Mouse (Mus musculus): Measurements from ENCODE around the gene Tiparp. TPM values are rescaled to one million over a fixed set of nuclear protein-coding genes. Genes with fewer than 3 reads are reported as not detected.

Gene Tiparp
- polyA plus RNA-seq, 1 experiment: 6.6 TPM

- TF ChIP-seq POLR2A (IDR thresholded peaks at IDR 0.05; ENCODE audit: borderline replicate concordance, control insufficient read depth, low read depth, low read length): no peak
- no peak for TF ChIP-seq CTCF (IDR thresholded peaks at IDR 0.05; ENCODE audit: control insufficient read depth, insufficient read depth, low read length)
- H3K4me3 ChIP-seq (replicated peaks; ENCODE audit: control insufficient read depth, low read depth, low read length): no peak overlapping the region
- H3K27ac ChIP-seq (ENCODE audit: control insufficient read depth, insufficient read depth, low read depth, low read length, poor library complexity): no peak overlapping the region
- H3K4me1 ChIP-seq (ENCODE audit: control insufficient read depth, insufficient read depth, low read length): no peaks in the 10 kb centered on the region
- 88% methylated on average over 6 of the region's 6 CpGs for WGBS
Measured at GRCm38 (mm10) chr3:65489601-65490000, 38.6 kb upstream of the Tiparp start.

DNA sequence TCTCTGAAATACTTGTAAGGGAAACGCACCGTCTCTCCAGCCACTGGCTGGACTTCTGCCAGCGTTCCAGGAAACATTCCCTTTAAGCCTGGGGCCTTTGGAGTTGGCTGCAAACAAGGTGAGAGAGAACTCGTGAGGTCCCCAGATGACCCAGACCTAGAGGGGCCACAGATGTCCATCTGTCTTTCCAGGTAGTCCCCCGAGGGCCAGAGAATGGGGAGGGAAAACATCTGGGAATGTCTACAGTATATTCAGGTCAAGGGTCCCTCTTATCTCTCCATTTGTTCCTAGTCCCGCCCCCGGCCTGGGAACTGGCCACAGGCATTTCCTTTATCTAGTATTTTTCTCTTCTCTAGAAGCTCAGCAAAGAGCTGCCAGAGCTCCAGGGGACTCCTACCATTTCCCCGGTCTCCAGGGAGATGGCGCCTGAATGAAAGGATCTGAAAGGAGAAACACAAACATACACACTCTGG, 33.9 kb upstream of the Tiparp start:
- Histone ChIP-seq H3K27ac (ENCODE audit: control insufficient read depth, insufficient read depth, low read depth, low read length, poor library complexity) (no peak overlapping the region), H3K4me3 (replicated peaks; ENCODE audit: control insufficient read depth, low read depth, low read length) (no peak overlapping the region), H3K4me1 (ENCODE audit: control insufficient read depth, insufficient read depth, low read length) (no peaks in the 10 kb centered on the region)
- TF ChIP-seq CTCF (IDR thresholded peaks at IDR 0.05; ENCODE audit: control insufficient read depth, insufficient read depth, low read length) (no peak), POLR2A (IDR thresholded peaks at IDR 0.05; ENCODE audit: borderline replicate concordance, control insufficient read depth, low read depth, low read length) (no peak)
- WGBS: 64% methylated on average over 9 of the region's 9 CpGs

GRCm38 (mm10) chr3:65507766-65508165, 20.4 kb upstream of the Tiparp start:
- no peak for TF ChIP-seq POLR2A (IDR thresholded peaks at IDR 0.05; ENCODE audit: borderline replicate concordance, control insufficient read depth, low read depth, low read length)
- TF ChIP-seq CTCF (IDR thresholded peaks at IDR 0.05; ENCODE audit: control insufficient read depth, insufficient read depth, low read length): no peak
- 69% methylated on average over 2 of the region's 2 CpGs for WGBS
- H3K4me3 ChIP-seq (replicated peaks; ENCODE audit: control insufficient read depth, low read depth, low read length): no peak overlapping the region

DNA sequence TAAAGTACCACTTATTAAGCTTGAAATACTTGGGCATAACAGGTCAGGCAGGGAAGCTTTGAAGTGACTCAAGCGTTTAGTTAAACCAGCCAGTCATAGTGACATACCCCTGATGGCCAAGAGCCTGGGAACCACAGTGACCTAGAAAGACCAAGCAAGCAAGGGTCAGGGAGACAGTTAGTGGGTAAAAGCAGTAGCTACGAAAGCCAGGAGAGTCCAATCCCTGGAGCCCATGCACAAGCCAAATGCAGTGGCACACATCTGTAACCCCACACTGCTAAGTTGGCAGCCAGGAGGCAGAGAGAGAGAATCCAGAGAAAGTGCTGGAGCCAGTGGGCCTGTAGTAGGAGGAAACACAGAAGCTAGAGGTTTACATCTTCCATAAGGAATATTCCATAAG, 17.6 kb upstream of the Tiparp start:
- 77% methylated on average over 2 of the region's 2 CpGs for WGBS
- no peak overlapping the region for H3K4me3 ChIP-seq (replicated peaks; ENCODE audit: control insufficient read depth, low read depth, low read length)
- no peak overlapping the region for H3K27ac ChIP-seq (ENCODE audit: control insufficient read depth, insufficient read depth, low read depth, low read length, poor library complexity)
- TF ChIP-seq CTCF (IDR thresholded peaks at IDR 0.05; ENCODE audit: control insufficient read depth, insufficient read depth, low read length) (no peak), POLR2A (IDR thresholded peaks at IDR 0.05; ENCODE audit: borderline replicate concordance, control insufficient read depth, low read depth, low read length) (no peak)
- no peaks in the 10 kb centered on the region; the same call in 1 of the 2 replicates for H3K4me1 ChIP-seq (ENCODE audit: control insufficient read depth, insufficient read depth, low read length)

More at GRCm38 (mm10) chr3:65507766-65508165, 20.4 kb upstream of the Tiparp start:
- Histone ChIP-seq H3K4me1 (ENCODE audit: control insufficient read depth, insufficient read depth, low read length) (no peaks in the 10 kb centered on the region; the same call in none of the 2 replicates), H3K27ac (ENCODE audit: control insufficient read depth, insufficient read depth, low read depth, low read length, poor library complexity) (no peak overlapping the region)

DNA sequence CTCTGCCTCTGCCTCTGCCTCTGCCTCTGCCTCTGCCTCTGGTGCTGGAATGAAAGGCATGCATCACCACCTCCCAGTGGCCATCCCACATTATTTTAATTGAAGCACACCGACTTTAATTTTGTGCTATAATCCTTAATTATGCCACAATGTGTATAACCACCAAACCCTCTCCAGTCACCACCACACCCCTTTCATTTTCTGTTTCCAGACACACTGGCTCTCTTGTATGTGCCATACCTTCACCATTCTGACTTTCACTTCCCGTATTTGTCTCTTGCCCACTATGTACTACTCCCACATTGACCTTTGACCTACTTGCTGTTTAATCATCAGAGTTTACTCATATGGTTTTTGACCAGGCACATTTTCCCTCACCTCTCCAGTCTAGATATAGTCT, 12.5 kb upstream of the Tiparp start:
- H3K4me3 ChIP-seq (replicated peaks; ENCODE audit: control insufficient read depth, low read depth, low read length): no peak overlapping the region
- TF ChIP-seq POLR2A (IDR thresholded peaks at IDR 0.05; ENCODE audit: borderline replicate concordance, control insufficient read depth, low read depth, low read length) (no peak), CTCF (IDR thresholded peaks at IDR 0.05; ENCODE audit: control insufficient read depth, insufficient read depth, low read length) (no peak)
- peaks cover 3% of the 10 kb centered on the region; the same call in 1 of the 2 replicates for H3K4me1 ChIP-seq (ENCODE audit: control insufficient read depth, insufficient read depth, low read length)
- peak overlapping the region; percentile 48; the same call in 1 of the 2 replicates for H3K27ac ChIP-seq (ENCODE audit: control insufficient read depth, insufficient read depth, low read depth, low read length, poor library complexity)
- WGBS: 29% methylated on average over 2 of the region's 2 CpGs

- no peak overlapping the region for H3K4me3 ChIP-seq (replicated peaks; ENCODE audit: control insufficient read depth, low read depth, low read length)
- 53% methylated on average over 1 of the region's 1 CpGs for WGBS
- no peak overlapping the region for H3K27ac ChIP-seq (ENCODE audit: control insufficient read depth, insufficient read depth, low read depth, low read length, poor library complexity)
- peaks cover 3% of the 10 kb centered on the region; the same call in 1 of the 2 replicates for H3K4me1 ChIP-seq (ENCODE audit: control insufficient read depth, insufficient read depth, low read length)
- TF ChIP-seq CTCF (IDR thresholded peaks at IDR 0.05; ENCODE audit: control insufficient read depth, insufficient read depth, low read length) (no peak), POLR2A (IDR thresholded peaks at IDR 0.05; ENCODE audit: borderline replicate concordance, control insufficient read depth, low read depth, low read length) (no peak)
Measured at GRCm38 (mm10) chr3:65516526-65516925, 11.7 kb upstream of the Tiparp start.

DNA sequence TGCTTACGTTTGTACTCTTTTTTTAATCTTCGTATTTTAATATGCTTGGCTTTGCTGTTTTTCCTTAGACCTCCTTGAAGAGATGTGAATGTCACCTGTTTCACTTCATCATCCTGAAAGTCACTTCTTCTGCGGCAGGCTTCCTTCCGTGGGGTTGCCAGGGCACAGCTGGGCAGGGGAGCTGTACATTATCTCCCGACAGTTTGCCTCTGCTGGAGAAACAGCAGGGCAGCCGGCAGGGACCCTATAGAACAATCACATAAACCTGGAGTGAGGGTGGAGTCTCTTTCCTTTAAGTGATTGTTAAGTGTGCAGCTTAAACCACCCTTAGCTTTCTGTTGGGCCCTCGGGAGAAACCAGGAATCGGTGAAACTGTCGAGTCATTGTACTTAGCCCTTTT, 11.1 kb upstream of the Tiparp start:
- WGBS: 17% methylated on average over 9 of the region's 9 CpGs

DNA sequence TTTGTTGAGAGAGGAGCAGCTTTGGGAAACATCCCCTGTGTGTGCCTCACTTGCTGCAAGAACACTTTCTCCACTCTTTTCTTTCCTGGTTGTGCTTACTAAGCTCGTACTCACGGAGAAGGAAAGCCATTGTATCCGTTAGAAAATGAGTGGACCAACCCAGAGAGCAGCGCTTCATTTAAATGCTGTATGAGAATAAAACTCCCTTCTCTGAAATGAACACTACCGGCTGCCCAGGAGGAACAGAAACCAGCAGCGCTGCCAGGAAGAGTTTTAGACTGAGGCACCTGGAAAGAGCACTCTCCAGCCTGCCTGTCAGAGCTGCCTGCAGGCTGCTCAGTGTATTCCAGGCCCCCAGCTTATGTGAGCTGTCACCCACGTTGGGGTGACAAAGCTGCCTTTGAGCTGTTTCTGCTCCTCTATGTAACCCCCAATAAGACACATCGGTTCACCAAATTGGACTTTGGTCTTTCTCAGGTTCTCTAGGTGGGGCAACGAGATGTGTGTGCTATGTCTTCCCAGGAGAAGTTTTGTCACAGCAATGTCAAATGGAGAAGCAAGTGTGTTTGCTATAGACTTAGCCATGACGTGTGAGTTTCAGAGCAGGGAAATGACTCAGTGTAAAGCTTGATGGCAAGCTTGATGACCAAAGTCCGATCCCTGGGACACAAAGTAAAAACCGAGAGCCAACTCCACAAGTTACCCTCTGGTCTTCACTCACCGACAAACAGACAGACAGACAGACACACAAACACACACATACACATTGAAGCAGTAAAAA, 10.3 kb upstream of the Tiparp start:
- peak overlapping the region; percentile 31; the same call in 1 of the 2 replicates for H3K27ac ChIP-seq (ENCODE audit: control insufficient read depth, insufficient read depth, low read depth, low read length, poor library complexity)
- 32% methylated on average over 13 of the region's 13 CpGs for WGBS

More for the DNA sequence above, 11.1 kb upstream of the Tiparp start:
- Histone ChIP-seq H3K4me1 (ENCODE audit: control insufficient read depth, insufficient read depth, low read length) (peaks cover 3% of the 10 kb centered on the region; the same call in 1 of the 2 replicates), H3K4me3 (replicated peaks; ENCODE audit: control insufficient read depth, low read depth, low read length) (no peak overlapping the region), H3K27ac (ENCODE audit: control insufficient read depth, insufficient read depth, low read depth, low read length, poor library complexity) (no peak overlapping the region)
- no peak for TF ChIP-seq POLR2A (IDR thresholded peaks at IDR 0.05; ENCODE audit: borderline replicate concordance, control insufficient read depth, low read depth, low read length)
- TF ChIP-seq CTCF (IDR thresholded peaks at IDR 0.05; ENCODE audit: control insufficient read depth, insufficient read depth, low read length): no peak

More for the DNA sequence above, 10.3 kb upstream of the Tiparp start:
- peaks cover 3% of the 10 kb centered on the region; the same call in 1 of the 2 replicates for H3K4me1 ChIP-seq (ENCODE audit: control insufficient read depth, insufficient read depth, low read length)
- H3K4me3 ChIP-seq (replicated peaks; ENCODE audit: control insufficient read depth, low read depth, low read length): no peak overlapping the region
- TF ChIP-seq POLR2A (IDR thresholded peaks at IDR 0.05; ENCODE audit: borderline replicate concordance, control insufficient read depth, low read depth, low read length) (no peak), CTCF (IDR thresholded peaks at IDR 0.05; ENCODE audit: control insufficient read depth, insufficient read depth, low read length) (no peak)
